Mouse (Mus musculus): ENCODE results near the gene H13.

GRCm38 (mm10) chr2:152686399-152686798 is 17.1 kb downstream of the H13 start:
- TF ChIP-seq CTCF (IDR thresholded peaks at IDR 0.05; ENCODE audit: borderline replicate concordance, insufficient read depth, low read depth, low read length): no peak
- TF ChIP-seq POLR2A (IDR thresholded peaks at IDR 0.05; ENCODE audit: borderline replicate concordance, insufficient read depth, low read length): no peak

All from cerebellum, adult 2 months (tissue).